Mouse (Mus musculus) CH12.LX (cell line): ENCODE results near the gene Ap2a1. TPM values are rescaled to one million over a fixed set of nuclear protein-coding genes. Genes with fewer than 3 reads are reported as not detected.

Experiments used
- DNase-seq: peaks from one replicate; pipeline ENCODE4 v3.0.0-alpha.2; 2013; ENCODE audit errors: extremely low read depth
- H3K27ac ChIP-seq: 2 replicates; pipeline ENCODE4 v1.5.1; 2012; ENCODE audit warnings: low read depth, mild to moderate bottlenecking, control low read depth, moderate library complexity; ENCODE audit not compliant: insufficient read depth
- H3K27me3 ChIP-seq: replicated peaks from 2 replicates; pipeline ENCODE3; 2012; ENCODE audit warnings: inconsistent platforms
- H3K36me3 ChIP-seq, 2 experiments: replicated peaks in 1 of 2; 2 replicates each; pipeline versions ENCODE3 to v1.6.1; 2012; ENCODE audit warnings: inconsistent platforms in 1 of 2, low read length in 1 of 2, mild to moderate bottlenecking in 1 of 2, mixed read lengths in 1 of 2, moderate library complexity in 1 of 2; ENCODE audit not compliant: control insufficient read depth in 1 of 2, insufficient read depth in 1 of 2
- H3K4me1 ChIP-seq, 2 experiments: 2 replicates each; pipeline ENCODE4 v1.6.1; 2012; ENCODE audit warnings: inconsistent platforms in 1 of 2, moderate library complexity in 1 of 2; ENCODE audit not compliant: insufficient read depth in 2 of 2, control insufficient read depth in 1 of 2
- H3K4me2 ChIP-seq: 2 replicates; pipeline ENCODE4 v1.6.1; 2012; ENCODE audit warnings: low read depth, mild to moderate bottlenecking, control low read depth; ENCODE audit not compliant: poor library complexity, insufficient read depth, severe bottlenecking
- H3K4me3 ChIP-seq, 3 experiments: fragments of 150-350 bp in 1 of 3; sonication (generic) in 1 of 3; replicated peaks in 1 of 3; 2 replicates each; pipeline versions ENCODE3 to v1.5.1; 2011 to 2012; ENCODE audit warnings: low read depth in 2 of 3, low read length in 2 of 3, mild to moderate bottlenecking in 2 of 3, moderate library complexity in 2 of 3, control low read depth in 1 of 3, improper control_type of control experiment in 1 of 3, inconsistent platforms in 1 of 3, mixed read lengths in 1 of 3; ENCODE audit not compliant: poor library complexity in 1 of 3
- H3K79me2 ChIP-seq: replicated peaks from 2 replicates; pipeline ENCODE4 v1.6.1; 2012; ENCODE audit warnings: mild to moderate bottlenecking, moderate library complexity; ENCODE audit not compliant: control insufficient read depth, poor library complexity, insufficient read depth, severe bottlenecking; ENCODE audit errors: extremely low read depth
- H3K9ac ChIP-seq: 2 replicates; pipeline ENCODE4 v1.6.1; 2012; ENCODE audit warnings: low read depth, mild to moderate bottlenecking, control low read depth, moderate library complexity; ENCODE audit not compliant: insufficient read depth
- H3K9me3 ChIP-seq: replicated peaks from 2 replicates; pipeline ENCODE3; 2012; ENCODE audit warnings: low read length, inconsistent platforms, mixed read lengths
- BHLHE40 ChIP-seq: IDR thresholded peaks from 2 replicates; pipeline ENCODE4 v1.6.1; 2011; ENCODE audit warnings: mild to moderate bottlenecking, low read depth, low read length, improper control_type of control experiment
- CHD1 ChIP-seq: IDR thresholded peaks from 2 replicates; pipeline ENCODE4 v1.6.1; 2012; ENCODE audit warnings: low read depth, low read length, improper control_type of control experiment, inconsistent platforms
- E2F4 ChIP-seq: IDR thresholded peaks from 2 replicates; pipeline ENCODE4 v1.6.1; 2011; ENCODE audit warnings: low read depth, low read length, improper control_type of control experiment; ENCODE audit not compliant: insufficient replicate concordance
- EP300 ChIP-seq: IDR thresholded peaks from 2 replicates; pipeline ENCODE4 v1.6.1; 2011; ENCODE audit warnings: low read length, improper control_type of control experiment
- ETS1 ChIP-seq: conservative IDR thresholded peaks from 2 replicates; pipeline ENCODE4 v1.6.1; 2012; ENCODE audit warnings: low read depth, mild to moderate bottlenecking, inconsistent platforms, low read length, improper control_type of control experiment, moderate library complexity
- HCFC1 ChIP-seq: IDR thresholded peaks from 2 replicates; pipeline ENCODE4 v1.6.1; 2012; ENCODE audit warnings: low read depth, mild to moderate bottlenecking, inconsistent platforms, low read length, improper control_type of control experiment
- IRF4 ChIP-seq: IDR thresholded peaks from 2 replicates; pipeline ENCODE4 v1.6.1; 2014; ENCODE audit warnings: low read depth, mild to moderate bottlenecking, inconsistent platforms, low read length, improper control_type of control experiment
- KAT2A ChIP-seq: IDR thresholded peaks from 2 replicates; pipeline ENCODE4 v1.6.1; 2012; ENCODE audit warnings: low read length, improper control_type of control experiment, inconsistent platforms; ENCODE audit not compliant: insufficient replicate concordance
- MAFK ChIP-seq: IDR thresholded peaks from 2 replicates; pipeline ENCODE4 v1.6.1; 2011; ENCODE audit warnings: low read length, improper control_type of control experiment; ENCODE audit not compliant: insufficient replicate concordance
- MAZ ChIP-seq: IDR thresholded peaks from 2 replicates; pipeline ENCODE4 v1.6.1; 2012; ENCODE audit warnings: low read depth, mild to moderate bottlenecking, inconsistent platforms, low read length, improper control_type of control experiment, moderate library complexity
- MEF2A ChIP-seq: IDR thresholded peaks from 2 replicates; pipeline ENCODE4 v1.6.1; 2014; ENCODE audit warnings: low read depth, mild to moderate bottlenecking, inconsistent platforms, low read length, improper control_type of control experiment, borderline replicate concordance
- MXI1 ChIP-seq: IDR thresholded peaks from 2 replicates; pipeline ENCODE4 v1.6.1; 2011; ENCODE audit warnings: mild to moderate bottlenecking, low read depth, low read length, improper control_type of control experiment
- NRF1 ChIP-seq: IDR thresholded peaks from 2 replicates; pipeline ENCODE4 v1.6.1; 2014; ENCODE audit warnings: low read depth, mild to moderate bottlenecking, inconsistent platforms, low read length, improper control_type of control experiment, moderate library complexity
- PAX5 ChIP-seq: IDR thresholded peaks from 2 replicates; pipeline ENCODE4 v1.6.1; 2012; ENCODE audit warnings: low read length, inconsistent platforms, mixed read lengths
- POLR2A ChIP-seq: IDR thresholded peaks from 2 replicates; pipeline ENCODE4 v1.6.1; 2011; ENCODE audit warnings: low read depth, mild to moderate bottlenecking, improper control_type of control experiment, low read length
- POLR2AphosphoS2 ChIP-seq: IDR thresholded peaks from 2 replicates; pipeline ENCODE4 v1.6.1; 2011; ENCODE audit warnings: low read depth, low read length, improper control_type of control experiment
- TCF12 ChIP-seq: IDR thresholded peaks from 2 replicates; pipeline ENCODE4 v1.6.1; 2014; ENCODE audit warnings: low read depth, mild to moderate bottlenecking, inconsistent platforms, low read length, improper control_type of control experiment
- UBTF ChIP-seq: IDR thresholded peaks from 2 replicates; pipeline ENCODE4 v1.6.1; 2012; ENCODE audit warnings: low read depth, mild to moderate bottlenecking, inconsistent platforms, low read length, improper control_type of control experiment, moderate library complexity
- USF1 ChIP-seq: IDR thresholded peaks from 2 replicates; pipeline ENCODE4 v1.6.1; 2014; ENCODE audit warnings: low read depth, mild to moderate bottlenecking, inconsistent platforms, low read length, improper control_type of control experiment
- USF2 ChIP-seq: conservative IDR thresholded peaks from 2 replicates; pipeline ENCODE4 v1.6.1; 2011; ENCODE audit warnings: low read depth, low read length, improper control_type of control experiment
- ZC3H11A ChIP-seq: IDR thresholded peaks from 2 replicates; pipeline ENCODE4 v1.6.1; 2012; ENCODE audit warnings: low read depth, mild to moderate bottlenecking, inconsistent platforms, low read length, improper control_type of control experiment
- ZMIZ1 ChIP-seq: IDR thresholded peaks from 2 replicates; pipeline ENCODE4 v1.6.1; 2012; ENCODE audit warnings: low read depth, mild to moderate bottlenecking, inconsistent platforms, low read length, improper control_type of control experiment
- ZNF384 ChIP-seq: IDR thresholded peaks from 2 replicates; pipeline ENCODE4 v1.6.1; 2012; ENCODE audit warnings: low read depth, low read length, improper control_type of control experiment, inconsistent platforms
- dilution Hi-C: fragments of 300-500 bp; cut with MboI; formaldehyde crosslinking; loops from 2 replicates; pipeline ENCODE4 v1.14.3; 2020; ENCODE audit warnings: low sequenced_read_pairs; ENCODE audit not compliant: extremely low pct_unique_long_range_greater_than_20kb, extremely low pct_ligation_motif_present
- in situ Hi-C: fragments of 300-500 bp; cut with MboI; formaldehyde crosslinking; loops from 3 replicates; pipeline ENCODE4 v1.14.3; 2019; ENCODE audit warnings: low sequenced_read_pairs, low pct_ligation_motif_present, low pct_unique_long_range_greater_than_20kb, mixed read lengths
- polyA plus RNA-seq: library from polyadenylated mRNA; unstranded; fragments of >175 nt; gene quantifications from 2 replicates; pipeline ENCODE4 v1.2.1, GENCODE M21; 2012; ENCODE audit warnings: low read depth; ENCODE audit not compliant: insufficient read length
- total RNA-seq, 2 experiments: library from RNA; depleted of rRNA; stranded (reverse); fragments of 300-350 nt in 1 of 2; fragments of >200 nt in 1 of 2; gene quantifications; 2 replicates each; pipeline ENCODE4 v1.2.3; 2012 to 2014

Ap2a1 gene
- total and polyA plus RNA-seq, 3 experiments: 35.7 to 61.1 (median 56.3) TPM

DNA sequence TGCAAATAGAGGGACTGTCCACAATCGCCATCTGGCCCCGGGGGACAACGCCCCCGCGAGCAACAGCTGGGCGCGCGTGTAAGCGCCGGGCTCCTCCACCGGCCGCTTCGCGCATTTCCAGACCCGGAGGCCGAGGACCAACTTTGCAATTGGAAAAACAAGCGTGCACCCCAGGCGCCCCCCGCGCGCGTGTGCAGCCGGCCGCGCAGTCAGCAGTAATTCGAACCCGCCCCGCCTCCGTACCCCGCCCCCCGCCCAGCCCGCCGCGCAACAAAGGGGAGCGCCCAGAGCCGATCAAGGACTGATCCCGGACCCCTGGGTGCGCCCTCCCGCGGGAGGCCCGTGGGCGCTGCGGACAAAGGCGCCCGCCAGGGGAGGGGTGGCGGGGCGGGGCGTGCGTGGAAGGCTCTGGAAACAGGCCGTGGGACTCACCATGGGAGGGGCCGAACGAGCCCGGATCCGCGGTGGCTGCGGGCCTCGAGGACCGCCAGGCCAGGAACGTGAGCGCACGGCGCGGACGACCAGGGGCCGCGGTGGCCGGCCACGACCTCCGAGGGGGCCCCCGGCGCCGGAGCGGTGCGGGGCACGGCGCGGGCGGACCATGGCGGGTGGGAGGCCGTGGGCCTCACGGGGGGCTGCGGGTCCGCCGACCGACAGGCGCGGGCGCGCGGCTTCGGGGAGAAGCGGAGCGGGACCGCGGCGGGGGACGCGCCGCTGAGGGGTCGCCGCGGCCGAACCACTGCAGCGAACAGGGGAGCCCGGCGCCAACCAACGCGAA is 60.2 kb downstream of the Ap2a1 start:
- H3K9me3 ChIP-seq: no peaks in the 10 kb centered on the region
- H3K9ac ChIP-seq: peak overlapping the region; percentile 78
- H3K36me3 ChIP-seq: peaks cover 11 to 24% of the 10 kb centered on the region in 2 experiments
- peaks cover 25 to 41% of the 10 kb centered on the region in 2 experiments for H3K4me1 ChIP-seq
- dilution Hi-C loops (no loop called here), in situ Hi-C loops (no loop called here)
- H3K4me3 ChIP-seq: peak overlapping the region; percentile 50 to 97 (median 66)
- peak overlapping the region; percentile 98 for H3K4me2 ChIP-seq
- peaks cover 28% of the 10 kb centered on the region for H3K27me3 ChIP-seq
- H3K27ac ChIP-seq: peak overlapping the region; percentile 31; the same call in 1 of the 2 replicates
- no peak for DNase-seq
- TF ChIP-seq HCFC1: no peak
- TF ChIP-seq MXI1: peak; percentile 11; the same call in 1 of the 2 replicates
- 0 out of 2 replicates have a peak, but pooled peaks have one; percentile 19 for TF ChIP-seq ETS1
- TF ChIP-seq NRF1: peak; percentile 53; the same call in 1 of the 2 replicates
- H3K79me2 ChIP-seq: no peaks in the 10 kb centered on the region

DNA sequence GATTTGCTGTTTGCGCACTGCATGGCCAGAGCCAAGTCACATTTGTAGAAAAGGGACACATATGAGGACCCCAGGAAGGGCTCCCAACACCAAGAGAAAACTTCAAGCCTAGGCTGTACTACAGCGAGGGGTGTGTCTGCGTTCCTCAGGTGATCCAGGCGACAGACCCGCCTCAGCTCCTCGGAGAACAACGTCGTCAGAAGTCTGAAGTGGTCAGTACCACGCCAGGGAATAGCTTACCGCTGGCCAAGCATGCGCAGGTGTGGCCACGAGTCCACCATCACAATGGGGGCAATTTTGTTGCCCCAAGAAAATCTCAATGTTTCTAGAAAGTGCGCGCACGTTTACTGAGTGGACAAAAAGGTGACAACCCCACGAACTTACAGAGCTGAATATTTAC is 60.8 kb downstream of the Ap2a1 start:
- dilution Hi-C loops: no loop called here
- peaks cover 25 to 41% of the 10 kb centered on the region in 2 experiments for H3K4me1 ChIP-seq

DNA sequence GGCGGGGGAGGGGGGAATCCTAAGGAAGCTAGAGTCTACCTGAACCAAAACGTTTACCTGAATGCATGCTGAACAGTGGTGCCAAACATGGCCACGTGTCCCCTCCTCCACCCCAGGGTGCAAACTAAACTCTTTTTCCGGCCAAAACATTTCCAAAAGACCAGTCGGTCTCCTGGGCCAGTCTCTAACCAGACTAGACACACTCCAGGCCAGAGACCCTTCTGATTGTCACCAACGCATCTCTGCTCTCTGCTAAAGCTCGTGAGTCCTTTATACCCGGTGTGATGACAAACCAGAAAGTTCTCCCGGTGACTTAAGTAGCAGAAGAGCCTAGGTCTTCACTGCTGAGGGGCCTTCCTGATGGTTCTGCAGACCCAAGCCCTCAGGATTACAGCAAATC is 61.5 kb downstream of the Ap2a1 start:
- H3K4me1 ChIP-seq: peaks cover 25 to 45% of the 10 kb centered on the region in 2 experiments
- H3K27me3 ChIP-seq: peaks cover 24% of the 10 kb centered on the region
- no peak overlapping the region for H3K4me3 ChIP-seq
- in situ Hi-C loops (no loop called here), dilution Hi-C loops (no loop called here)
- no peaks in the 10 kb centered on the region for H3K9me3 ChIP-seq
- H3K79me2 ChIP-seq: no peaks in the 10 kb centered on the region
- no peak overlapping the region for H3K4me2 ChIP-seq
- H3K36me3 ChIP-seq: peaks cover 24 to 38% of the 10 kb centered on the region in 2 experiments
- no peak overlapping the region for H3K9ac ChIP-seq
- no peak for DNase-seq
- H3K27ac ChIP-seq: no peak overlapping the region
- no peak for TF ChIP-seq PAX5
- TF ChIP-seq MAFK: no peak
- TF ChIP-seq POLR2A: no peak
- no peak for TF ChIP-seq USF1
- no peak for TF ChIP-seq POLR2AphosphoS2
- TF ChIP-seq HCFC1: no peak
- TF ChIP-seq KAT2A: no peak
- no peak for TF ChIP-seq ZC3H11A
- no peak for TF ChIP-seq USF2
- no peak for TF ChIP-seq MEF2A
- TF ChIP-seq TCF12: no peak
- no peak for TF ChIP-seq IRF4
- no peak for TF ChIP-seq ZNF384
- TF ChIP-seq EP300: no peak
- no peak for TF ChIP-seq MAZ
- no peak for TF ChIP-seq E2F4
- TF ChIP-seq ZMIZ1: no peak
- TF ChIP-seq BHLHE40: no peak
- TF ChIP-seq CHD1: no peak
- no peak for TF ChIP-seq UBTF

More for the DNA sequence above, 60.8 kb downstream of the Ap2a1 start:
- Histone ChIP-seq H3K79me2 (no peaks in the 10 kb centered on the region), H3K27ac (no peak overlapping the region), H3K36me3 (peaks cover 18 to 31% of the 10 kb centered on the region in 2 experiments), H3K9me3 (no peaks in the 10 kb centered on the region), H3K27me3 (peaks cover 26% of the 10 kb centered on the region), H3K9ac (no peak overlapping the region), H3K4me3 (peak overlapping the region; percentile 32 to 97 (median 66)), H3K4me2 (peak overlapping the region; percentile 98)
- no peak for DNase-seq
- in situ Hi-C loops: no loop called here
- TF ChIP-seq NRF1: peak; percentile 73
- TF ChIP-seq UBTF: no peak
- TF ChIP-seq, all 38 proteins: peak for 1
